Mouse (Mus musculus) limb, embryonic 11.5 days (tissue): Measurements from ENCODE around the gene Sppl2b. TPM values are rescaled to one million over a fixed set of nuclear protein-coding genes. Genes with fewer than 3 reads are reported as not detected.
A peak's percentile ranks its signal among the peaks of the same experiment; 100 is the strongest.
"Not testable (repeated sequence)": the region's sequence is repeated elsewhere in the genome, so short reads cannot be mapped to it uniquely, and the experiment has no call there.

Source experiments
- ATAC-seq: fragments of 200-750 bp; cut with Nextera tagmentation; 2 replicates; pipeline ENCODE4 v1.8.0; 2017; ENCODE audit warnings: low read depth; ENCODE audit not compliant: insufficient number of reproducible peaks, low FRiP score, low TSS enrichment
- DNase-seq: peaks from one replicate; pipeline ENCODE4 v3.0.0-alpha.2; 2015; ENCODE audit warnings: low spot score
- H3K27ac ChIP-seq: fragments of 300-500 bp; sonication (generic); replicated peaks from 2 replicates; pipeline ENCODE4 v1.5.1; 2014; ENCODE audit warnings: low read depth, mild to moderate bottlenecking, low read length
- H3K27me3 ChIP-seq: fragments of 300-500 bp; sonication (generic); 2 replicates; pipeline ENCODE4 v1.6.1; 2014; ENCODE audit warnings: mild to moderate bottlenecking, low read length, mixed read lengths; ENCODE audit not compliant: control insufficient read depth, insufficient read depth
- H3K36me3 ChIP-seq: fragments of 300-500 bp; sonication (generic); 2 replicates; pipeline ENCODE4 v1.6.1; 2014; ENCODE audit warnings: mild to moderate bottlenecking, low read length, moderate library complexity, mixed read lengths; ENCODE audit not compliant: control insufficient read depth, insufficient read depth
- H3K4me1 ChIP-seq: fragments of 300-500 bp; sonication (generic); 2 replicates; pipeline ENCODE4 v1.6.1; 2014; ENCODE audit warnings: low read length, mixed read lengths; ENCODE audit not compliant: control insufficient read depth, insufficient read depth
- H3K4me2 ChIP-seq: fragments of 300-500 bp; sonication (generic); 2 replicates; pipeline ENCODE4 v1.6.1; 2014; ENCODE audit warnings: low read depth, mild to moderate bottlenecking, moderate library complexity; ENCODE audit not compliant: severe bottlenecking
- H3K4me3 ChIP-seq: fragments of 300-500 bp; sonication (generic); 2 replicates; pipeline ENCODE4 v1.5.1; 2014; ENCODE audit warnings: low read depth, low read length
- H3K9ac ChIP-seq: fragments of 300-500 bp; sonication (generic); 2 replicates; pipeline ENCODE4 v1.6.1; 2014; ENCODE audit warnings: mild to moderate bottlenecking, low read length
- H3K9me3 ChIP-seq: fragments of 300-500 bp; sonication (generic); 2 replicates; pipeline ENCODE4 v1.6.1; 2016; ENCODE audit warnings: low read length; ENCODE audit not compliant: control insufficient read depth
- WGBS: fragments of 180-500 bp; shearing (Covaris S2); extraction: QIAGEN DNeasy Blood & Tissue Kit; methylation state at CpG from one replicate; pipeline ENCODE4 v1.1.7; 2014; 5-methylcytosine and 5-hydroxymethylcytosine counted together
- polyA plus RNA-seq: library from polyadenylated mRNA; unstranded; fragments of >200 nt; fragmentation: Nextera tagmentation; extraction: Ambion mirVana; gene quantifications from 2 replicates; pipeline ENCODE4 v1.2.1, GENCODE M21; 2014

The Sppl2b gene
- polyA plus RNA-seq, 1 experiment from 2014 or later = 26.8 TPM

GRCm38 (mm10) chr10:80827063-80827869 is 27.8 kb upstream of the Sppl2b start:
- H3K9ac ChIP-seq = peak overlapping the region; percentile 95
- H3K27ac ChIP-seq = 0 out of 2 replicates have a peak overlapping the region, but pooled peaks have one; percentile 74
- DNase-seq (no peak), ATAC-seq (no peak)
- peak overlapping the region; percentile 54 for H3K4me3 ChIP-seq
- peaks cover 23% of the 10 kb centered on the region for H3K4me1 ChIP-seq
- no peaks in the 10 kb centered on the region for H3K9me3 ChIP-seq
- peak overlapping the region; percentile 96 for H3K4me2 ChIP-seq
- H3K36me3 ChIP-seq = peaks cover 5% of the 10 kb centered on the region; the same call in 1 of the 2 replicates
- H3K27me3 ChIP-seq = no peaks in the 10 kb centered on the region
- 10% methylated on average over 28 of the region's 29 CpGs for WGBS

DNA sequence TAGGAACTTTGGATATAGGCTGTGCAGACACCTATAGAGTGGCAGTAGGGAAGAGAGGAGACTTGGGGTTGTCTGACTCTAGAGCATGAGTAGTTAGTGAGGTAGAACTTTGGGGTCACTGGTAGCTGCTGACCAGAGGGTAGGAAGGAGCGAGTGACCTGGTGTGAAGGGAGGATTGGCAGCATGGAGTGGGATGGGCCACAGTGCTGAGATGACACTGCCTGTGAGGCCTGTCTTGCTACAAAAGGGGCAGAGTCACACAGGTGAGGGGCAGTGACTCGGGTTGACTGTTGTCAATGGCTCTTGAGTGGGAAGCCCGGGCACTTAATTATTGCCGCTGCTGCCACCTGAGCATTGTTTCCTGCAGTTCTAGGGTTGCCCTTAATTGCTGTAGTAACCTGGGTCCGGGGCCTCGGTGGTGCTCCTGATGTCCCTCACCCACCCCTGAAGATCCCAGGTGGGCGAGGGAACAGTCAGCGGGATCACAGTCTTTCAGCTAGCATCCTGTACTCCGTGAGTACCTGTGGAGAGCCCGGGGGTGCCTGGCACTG is 27.1 kb upstream of the Sppl2b start:
- peak overlapping the region; percentile 54 for H3K4me3 ChIP-seq
- ATAC-seq = no peak
- no peak for DNase-seq
- peaks cover 23% of the 10 kb centered on the region for H3K4me1 ChIP-seq
- H3K9me3 ChIP-seq = no peaks in the 10 kb centered on the region
- H3K9ac ChIP-seq = peak overlapping the region; percentile 95
- no peak overlapping the region for H3K27ac ChIP-seq
- no peaks in the 10 kb centered on the region for H3K27me3 ChIP-seq
- 85% methylated on average over 10 of the region's 10 CpGs for WGBS
- peaks cover 5% of the 10 kb centered on the region; the same call in 1 of the 2 replicates for H3K36me3 ChIP-seq
- peak overlapping the region; percentile 96 for H3K4me2 ChIP-seq

DNA sequence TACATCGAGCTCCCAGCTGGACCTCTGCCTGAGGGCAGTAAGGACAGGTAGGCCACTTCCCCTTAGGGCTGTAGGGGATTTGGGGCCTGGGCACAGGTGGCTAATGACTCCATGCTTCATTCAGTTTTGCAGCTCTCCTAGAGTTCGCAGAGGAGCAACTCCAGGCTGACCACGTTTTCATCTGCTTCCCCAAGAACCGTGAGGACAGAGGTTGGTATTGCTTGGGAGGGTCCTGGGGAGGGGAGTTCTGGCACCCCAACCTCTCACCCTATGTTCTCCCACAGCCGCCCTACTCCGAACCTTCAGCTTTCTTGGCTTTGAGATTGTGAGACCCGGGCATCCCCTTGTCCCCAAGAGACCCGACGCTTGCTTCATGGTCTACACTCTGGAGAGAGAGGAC is 26.5 kb upstream of the Sppl2b start:
- H3K9ac ChIP-seq, H3K9me3 ChIP-seq, ATAC-seq, H3K27me3 ChIP-seq, H3K4me3 ChIP-seq, DNase-seq, H3K36me3 ChIP-seq, H3K4me2 ChIP-seq, H3K27ac ChIP-seq: not testable (repeated sequence)
- 87% methylated on average over 9 of the region's 9 CpGs for WGBS
- peaks cover 23% of the 10 kb centered on the region for H3K4me1 ChIP-seq

GRCm38 (mm10) chr10:80829359-80830278 is 25.5 kb upstream of the Sppl2b start:
- no peak overlapping the region for H3K4me2 ChIP-seq
- DNase-seq = no peak

GRCm38 (mm10) chr10:80831136-80831535 is 23.9 kb upstream of the Sppl2b start:
- H3K4me2 ChIP-seq = no peak overlapping the region
- no peak overlapping the region for H3K27ac ChIP-seq
- no peaks in the 10 kb centered on the region for H3K9me3 ChIP-seq
- ATAC-seq = peak; percentile 15; the same call in 1 of the 2 replicates
- H3K4me1 ChIP-seq = peaks cover 23% of the 10 kb centered on the region
- H3K36me3 ChIP-seq = peaks cover 5% of the 10 kb centered on the region
- WGBS = 2% methylated on average over 9 of the region's 9 CpGs
- H3K9ac ChIP-seq = no peak overlapping the region
- peaks cover 30% of the 10 kb centered on the region for H3K27me3 ChIP-seq
- DNase-seq = peak; percentile 79
- H3K4me3 ChIP-seq = no peak overlapping the region

More at GRCm38 (mm10) chr10:80829359-80830278, 25.5 kb upstream of the Sppl2b start:
- Histone ChIP-seq H3K4me3 (no peak overlapping the region), H3K9me3 (no peaks in the 10 kb centered on the region), H3K9ac (no peak overlapping the region), H3K4me1 (peaks cover 23% of the 10 kb centered on the region), H3K36me3 (peaks cover 5% of the 10 kb centered on the region; the same call in 1 of the 2 replicates), H3K27ac (no peak overlapping the region), H3K27me3 (peaks cover 15% of the 10 kb centered on the region)
- 55% methylated on average over 1 of the region's 1 CpGs for WGBS
- no peak for ATAC-seq

- DNase-seq = no peak
- Histone ChIP-seq H3K9me3 (no peaks in the 10 kb centered on the region), H3K4me2 (no peak overlapping the region), H3K9ac (no peak overlapping the region), H3K36me3 (peaks cover 5% of the 10 kb centered on the region), H3K27ac (no peak overlapping the region), H3K4me3 (no peak overlapping the region), H3K4me1 (peaks cover 19% of the 10 kb centered on the region), H3K27me3 (peaks cover 37% of the 10 kb centered on the region)
- 72% methylated on average over 7 of the region's 7 CpGs for WGBS
- ATAC-seq = no peak
Measured at GRCm38 (mm10) chr10:80832818-80833217, 22.3 kb upstream of the Sppl2b start.

DNA sequence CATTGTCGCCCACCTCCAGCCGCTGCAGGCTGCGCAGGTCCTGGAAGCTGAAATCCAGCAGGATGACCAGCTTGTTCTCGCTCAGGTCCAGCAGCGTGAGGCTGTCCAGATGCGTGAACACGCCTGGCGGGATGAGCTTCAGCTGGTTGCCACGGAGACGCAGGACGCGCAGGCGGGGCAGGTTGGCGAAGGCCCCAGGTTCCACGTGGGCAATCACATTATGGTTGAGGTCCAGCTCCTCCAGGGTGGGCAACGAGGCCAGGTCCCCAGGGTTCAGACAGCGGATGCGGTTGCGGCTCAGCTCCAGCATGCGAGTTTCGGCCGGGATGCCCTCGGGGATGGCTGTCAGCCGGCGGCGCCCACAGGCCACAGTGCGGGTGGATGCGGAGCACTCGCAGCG is 19.5 kb upstream of the Sppl2b start:
- Histone ChIP-seq H3K9ac (no peak overlapping the region; the same call in 1 of the 2 replicates), H3K4me2 (no peak overlapping the region), H3K9me3 (no peaks in the 10 kb centered on the region), H3K27me3 (peaks cover 37% of the 10 kb centered on the region), H3K36me3 (no peaks in the 10 kb centered on the region; the same call in 1 of the 2 replicates), H3K27ac (no peak overlapping the region), H3K4me3 (0 out of 2 replicates have a peak overlapping the region, but pooled peaks have one; percentile 5), H3K4me1 (peaks cover 9% of the 10 kb centered on the region; the same call in 1 of the 2 replicates)
- no peak for DNase-seq
- ATAC-seq = no peak
- 58% methylated on average over 30 of the region's 30 CpGs for WGBS

DNA sequence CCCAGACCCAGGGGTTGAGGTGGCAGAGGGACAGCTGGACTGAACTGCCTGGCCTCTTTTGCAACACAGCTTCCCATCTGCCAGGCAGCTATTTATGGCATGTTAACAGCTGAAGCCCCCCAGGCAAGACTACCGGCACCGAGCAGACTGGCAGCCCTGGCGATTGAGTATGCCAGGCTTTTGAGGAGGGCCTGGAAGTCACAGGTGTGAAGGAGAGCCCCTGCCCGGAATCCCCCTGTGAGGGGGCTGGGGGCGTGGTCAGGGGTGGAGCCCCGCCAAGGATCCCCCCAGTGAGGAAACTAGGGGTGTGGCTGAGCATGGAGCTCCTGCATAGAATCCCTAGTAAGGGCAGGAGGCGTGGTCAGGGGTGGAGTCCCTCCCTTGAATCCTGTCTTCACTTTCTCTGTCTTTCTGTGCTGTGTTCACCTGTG is 18.1 kb upstream of the Sppl2b start:
- Histone ChIP-seq H3K27ac (no peak overlapping the region), H3K4me1 (no peaks in the 10 kb centered on the region), H3K4me2 (no peak overlapping the region), H3K27me3 (peaks cover 37% of the 10 kb centered on the region), H3K4me3 (no peak overlapping the region), H3K9ac (no peak overlapping the region), H3K36me3 (no peaks in the 10 kb centered on the region; the same call in 1 of the 2 replicates), H3K9me3 (no peaks in the 10 kb centered on the region)
- 47% methylated on average over 7 of the region's 7 CpGs for WGBS
- ATAC-seq (no peak), DNase-seq (no peak)
